Mouse (Mus musculus): ENCODE measurements around the gene Zfp612.

Gene Zfp612

GRCm38 (mm10) chr8:110134236-110134635, 54.7 kb downstream of the Zfp612 start:
- DNase-seq (ENCODE audit: low spot score in 2 of 2), result no peak

- DNase-seq (ENCODE audit: low spot score in 2 of 2), result no peak
Measured at GRCm38 (mm10) chr8:110135515-110135914, 56.0 kb downstream of the Zfp612 start.

GRCm38 (mm10) chr8:110140156-110140555, 60.6 kb downstream of the Zfp612 start:
- no peak for DNase-seq (ENCODE audit: low spot score in 2 of 2)

GRCm38 (mm10) chr8:110140770-110141169, 61.2 kb downstream of the Zfp612 start:
- DNase-seq (ENCODE audit: low spot score in 2 of 2), result no peak

Measured in left cerebral cortex, adult 9 months (tissue).